Mouse (Mus musculus): Measurements from ENCODE around the gene Mrpl44. TPM values are rescaled to one million over a fixed set of nuclear protein-coding genes. Genes with fewer than 3 reads are reported as not detected.

The Mrpl44 gene
- total and polyA plus RNA-seq, 3 experiments, result 20.7 to 58.3 (median 40.7) TPM

Other genes with a start within 250 kb of the Mrpl44 start
- gene Ap1s3, start 104.0 kb upstream of the Mrpl44 start, total RNA-seq (2021), result under 1 TPM; 0.46 to 0.59 TPM
- 1.5 and 3.8 TPM in 2 replicates for gene Ap1s3, start 104.0 kb upstream of the Mrpl44 start, polyA plus RNA-seq (2012; rRNA removed)
- gene Wdfy1, start 125 bp downstream of the Mrpl44 start, total RNA-seq (2021), result 10 to 100 TPM; 42.6 to 43.5 TPM
- 39.0 and 48.4 TPM in 2 replicates for gene Wdfy1, start 125 bp downstream of the Mrpl44 start, polyA plus RNA-seq (2012; rRNA removed)
- 10 to 100 TPM; 10.2 to 25.1 TPM for gene Serpine2, start 85.2 kb downstream of the Mrpl44 start, total RNA-seq (2021)
- 6.3 and 7.7 TPM in 2 replicates for gene Serpine2, start 85.2 kb downstream of the Mrpl44 start, polyA plus RNA-seq (2012; rRNA removed)

All from adrenal gland, adult 2 months (tissue).